Mouse (Mus musculus): Measurements from ENCODE around the gene Wdfy1.
A peak's percentile ranks its signal among the peaks of the same experiment; 100 is the strongest.

Gene Wdfy1

GRCm38 (mm10) chr1:79761106-79761916 lies 14.6 kb downstream of the Wdfy1 start:
- peak; percentile 71 to 72 for DNase-seq (ENCODE audit: low spot score in 2 of 2)

- no peak for DNase-seq (ENCODE audit: low spot score in 2 of 2)
Observed at GRCm38 (mm10) chr1:79760656-79761055, 15.3 kb downstream of the Wdfy1 start.

GRCm38 (mm10) chr1:79759436-79759972 lies 16.4 kb downstream of the Wdfy1 start:
- DNase-seq (ENCODE audit: low spot score in 2 of 2) = no peak

- no peak for DNase-seq (ENCODE audit: low spot score in 2 of 2)
Observed at GRCm38 (mm10) chr1:79759006-79759405, 16.9 kb downstream of the Wdfy1 start.

GRCm38 (mm10) chr1:79757597-79757996 lies 18.3 kb downstream of the Wdfy1 start:
- DNase-seq (ENCODE audit: low spot score in 2 of 2) = no peak

- no peak for DNase-seq (ENCODE audit: low spot score in 2 of 2)
Observed at GRCm38 (mm10) chr1:79757161-79757560, 18.8 kb downstream of the Wdfy1 start.

- DNase-seq (ENCODE audit: low spot score in 2 of 2) = no peak
Observed at GRCm38 (mm10) chr1:79756417-79756816, 19.5 kb downstream of the Wdfy1 start.

GRCm38 (mm10) chr1:79755376-79755775 lies 20.6 kb downstream of the Wdfy1 start:
- no peak for DNase-seq (ENCODE audit: low spot score in 2 of 2)

- DNase-seq (ENCODE audit: low spot score in 2 of 2) = no peak
Observed at GRCm38 (mm10) chr1:79754936-79755335, 21.0 kb downstream of the Wdfy1 start.

GRCm38 (mm10) chr1:79753456-79753855 lies 22.5 kb downstream of the Wdfy1 start:
- DNase-seq (ENCODE audit: low spot score in 2 of 2) = no peak

- DNase-seq (ENCODE audit: low spot score in 2 of 2) = no peak
Observed at GRCm38 (mm10) chr1:79752714-79753340, 23.1 kb downstream of the Wdfy1 start.

- no peak for DNase-seq (ENCODE audit: low spot score in 2 of 2)
Observed at GRCm38 (mm10) chr1:79752015-79752695, 23.8 kb downstream of the Wdfy1 start.

- no peak for DNase-seq (ENCODE audit: low spot score in 2 of 2)
Observed at GRCm38 (mm10) chr1:79751186-79751585, 24.8 kb downstream of the Wdfy1 start.

GRCm38 (mm10) chr1:79746056-79746455 lies 29.9 kb downstream of the Wdfy1 start:
- peak in 1 of 2 experiments; percentile 25 for DNase-seq (ENCODE audit: low spot score in 2 of 2)

GRCm38 (mm10) chr1:79743385-79743784 lies 32.6 kb downstream of the Wdfy1 start:
- DNase-seq (ENCODE audit: low spot score in 2 of 2) = no peak

GRCm38 (mm10) chr1:79742949-79743348 lies 33.0 kb downstream of the Wdfy1 start:
- no peak for DNase-seq (ENCODE audit: low spot score in 2 of 2)

- DNase-seq (ENCODE audit: low spot score in 2 of 2) = no peak
Observed at GRCm38 (mm10) chr1:79741002-79741401, 34.9 kb downstream of the Wdfy1 start.

- no peak for DNase-seq (ENCODE audit: low spot score in 2 of 2)
Observed at GRCm38 (mm10) chr1:79739726-79740125, 36.2 kb downstream of the Wdfy1 start.

GRCm38 (mm10) chr1:79736408-79736807 lies 39.5 kb downstream of the Wdfy1 start:
- DNase-seq (ENCODE audit: low spot score in 2 of 2) = no peak

- no peak for DNase-seq (ENCODE audit: low spot score in 2 of 2)
Observed at GRCm38 (mm10) chr1:79734794-79735193, 41.1 kb downstream of the Wdfy1 start.

GRCm38 (mm10) chr1:79714152-79714923 lies 61.6 kb downstream of the Wdfy1 start:
- no peak for DNase-seq (ENCODE audit: low spot score in 2 of 2)

GRCm38 (mm10) chr1:79713081-79713480 lies 62.9 kb downstream of the Wdfy1 start:
- DNase-seq (ENCODE audit: low spot score in 2 of 2) = no peak
